ENCODE assay signal across 10 mouse cellular contexts in the genomic region with DNA sequence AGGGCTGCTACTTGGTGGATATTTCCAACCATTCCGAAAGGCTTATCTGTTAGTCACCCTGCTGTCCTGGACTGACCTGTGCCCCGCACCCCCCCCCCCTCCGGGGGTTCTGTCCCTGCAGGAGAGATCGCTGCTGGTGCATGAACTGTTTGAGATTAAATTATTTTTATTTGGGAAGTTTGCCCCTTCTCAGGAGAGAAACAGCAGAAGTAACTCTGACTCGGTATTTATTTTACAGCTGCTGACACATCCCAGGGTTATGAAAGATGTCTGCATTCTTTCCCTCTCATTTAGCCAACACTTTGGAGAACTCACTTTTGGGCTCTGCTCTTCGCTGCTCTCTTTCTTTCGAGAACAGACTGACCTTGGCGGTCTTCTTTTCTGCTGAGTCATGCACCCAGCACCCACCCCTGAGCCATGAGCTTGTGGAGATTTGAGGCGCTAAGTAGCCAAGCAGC.
A peak's percentile ranks its signal among the peaks of the same experiment; 100 is the strongest.
DNase-seq lines count a peak whose midpoint lies in the region; ATAC-seq lines count a peak whose summit lies in the region.
"Had no signal": no experiment of that assay in that cellular context is flagged by ENCODE, and none has a peak within 500 bp of the region (broad histone marks: within the 10 kb centered on the region; RNA-seq: fewer than 3 reads in every experiment).

No protein-coding gene starts in this region.

- ATAC-seq in heart, embryonic 11.5 days (replicated peaks; ENCODE audit: insufficient number of reproducible peaks, low FRiP score, low TSS enrichment), result peak; percentile 31; the same call in 1 of the 2 replicates

- H3K4me2 ChIP-seq in heart, embryonic 11.5 days, result no peak overlapping the region
- H3K4me2 ChIP-seq: limb, embryonic 15.5 days had no signal

- no peaks in the 10 kb centered on the region for H3K36me3 ChIP-seq in heart, embryonic 11.5 days (ENCODE audit: control insufficient read depth, insufficient read depth, low read length)
- H3K36me3 ChIP-seq: limb, embryonic 15.5 days had no signal

- peak; percentile 14 for DNase-seq in kidney, postnatal 10 days
- DNase-seq in kidney, adult 9 months, result no peak
- peak; percentile 55 for DNase-seq in adrenal gland, postnatal 14 days
- peak; percentile 13 to 63 for DNase-seq in lung, postnatal 4 days
- no peak for DNase-seq in cerebellum, adult 11 months
- DNase-seq in cerebellum, adult 8-10 months, result no peak
- DNase-seq in MN1 (ENCODE audit: low spot score), result no peak
- DNase-seq: right cerebral cortex, postnatal 4 days had no signal

- no peaks in the 10 kb centered on the region for H3K4me1 ChIP-seq in heart, embryonic 11.5 days (ENCODE audit: control insufficient read depth, insufficient read depth, low read length)
- H3K4me1 ChIP-seq: limb, embryonic 15.5 days had no signal

- WGBS in heart, embryonic 11.5 days (ENCODE audit: insufficient replicate concordance), result 51% methylated on average over 9 of the region's 9 CpGs

- H3K9ac ChIP-seq in heart, embryonic 11.5 days (ENCODE audit: low read depth, low read length), result no peak overlapping the region
- H3K9ac ChIP-seq: limb, embryonic 15.5 days had no signal

- no peaks in the 10 kb centered on the region for H3K9me3 ChIP-seq in heart, embryonic 11.5 days (replicated peaks; ENCODE audit: control insufficient read depth, low read length)
- H3K9me3 ChIP-seq: limb, embryonic 15.5 days had no signal

- H3K27me3 ChIP-seq in heart, embryonic 11.5 days (ENCODE audit: control insufficient read depth, insufficient read depth, low read length), result no peaks in the 10 kb centered on the region
- H3K27me3 ChIP-seq: limb, embryonic 15.5 days had no signal

- H3K4me3 ChIP-seq in heart, embryonic 11.5 days (ENCODE audit: low read depth, low read length), result no peak overlapping the region
- H3K4me3 ChIP-seq: limb, embryonic 15.5 days had no signal

- no peak overlapping the region for H3K27ac ChIP-seq in heart, embryonic 11.5 days (ENCODE audit: low read depth, low read length)
- H3K27ac ChIP-seq: limb, embryonic 15.5 days had no signal

Comparison
In these comparisons a context has a peak if more than half of its experiments do, and no peak if none do; other contexts are left out.
1. DNase-seq: peak in kidney, postnatal 10 days (single experiment), adrenal gland, postnatal 14 days (single experiment) and lung, postnatal 4 days (2 of 2); none in kidney, adult 9 months (single experiment), cerebellum, adult 11 months (single experiment), cerebellum, adult 8-10 months (single experiment) and MN1 (single experiment).